Mouse (Mus musculus): ENCODE data around the gene Col27a1.

Col27a1 gene

DNA sequence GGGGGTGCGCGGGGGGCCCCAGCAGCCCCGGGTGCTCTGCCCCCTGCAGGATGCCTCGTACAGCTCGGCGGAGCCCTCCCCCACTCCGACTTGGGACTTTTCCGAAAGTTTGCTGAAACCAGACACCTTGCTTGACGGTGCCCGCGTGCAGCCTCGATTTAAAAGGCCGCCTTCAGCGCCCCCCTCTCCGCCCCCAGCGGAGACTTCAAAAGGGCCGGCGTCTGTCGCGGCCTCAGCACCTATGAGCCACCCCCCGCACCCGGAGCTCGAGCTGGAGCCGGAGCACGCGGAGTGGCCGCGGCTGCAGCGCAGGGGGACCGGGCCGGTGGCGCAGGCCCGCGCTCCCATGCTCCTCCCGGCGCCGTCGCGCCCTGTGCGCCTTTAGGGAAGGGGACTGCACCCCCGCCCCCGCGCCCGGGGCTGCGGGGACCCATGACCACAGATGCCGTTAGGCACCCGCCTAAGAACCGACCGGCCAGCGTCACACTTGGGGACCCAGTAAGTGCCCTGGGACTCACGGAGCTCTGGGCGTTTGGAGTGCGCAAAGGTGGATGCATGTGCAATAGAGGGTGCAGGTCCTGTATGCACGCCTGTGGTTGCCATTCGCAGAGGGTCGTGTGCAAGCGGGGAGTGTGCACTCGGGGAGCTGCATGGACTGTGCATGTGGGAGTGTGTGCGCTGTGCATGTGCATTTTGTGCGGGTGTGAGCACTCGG, at the start of gene Col27a1:
Col27a1 (plus strand) TSS at position 98 of the 715 bp plus-strand sequence.
- DNase-seq: peak in 1 of 2 experiments; percentile 20

DNA sequence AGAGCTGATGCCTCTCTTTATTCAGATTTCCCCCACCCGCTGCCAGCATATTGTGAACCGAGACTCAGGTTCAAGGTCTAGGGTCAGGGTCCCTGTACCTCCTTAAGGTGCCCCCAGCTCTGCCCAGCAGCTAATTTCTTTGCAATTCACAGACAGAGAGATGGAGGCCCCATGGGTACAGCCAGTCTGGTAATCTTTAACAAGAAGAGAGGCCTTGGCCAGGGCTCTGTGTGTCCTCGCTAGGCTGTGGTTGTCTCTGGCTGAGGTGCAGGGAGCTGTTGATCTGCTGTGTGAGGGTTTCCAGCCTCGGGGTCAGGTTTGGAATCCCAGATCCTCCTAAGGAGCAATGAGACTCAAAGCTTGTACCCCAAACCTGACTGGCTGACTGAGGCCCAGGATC, 48.2 kb upstream of the Col27a1 start:
- no peak for DNase-seq

DNA sequence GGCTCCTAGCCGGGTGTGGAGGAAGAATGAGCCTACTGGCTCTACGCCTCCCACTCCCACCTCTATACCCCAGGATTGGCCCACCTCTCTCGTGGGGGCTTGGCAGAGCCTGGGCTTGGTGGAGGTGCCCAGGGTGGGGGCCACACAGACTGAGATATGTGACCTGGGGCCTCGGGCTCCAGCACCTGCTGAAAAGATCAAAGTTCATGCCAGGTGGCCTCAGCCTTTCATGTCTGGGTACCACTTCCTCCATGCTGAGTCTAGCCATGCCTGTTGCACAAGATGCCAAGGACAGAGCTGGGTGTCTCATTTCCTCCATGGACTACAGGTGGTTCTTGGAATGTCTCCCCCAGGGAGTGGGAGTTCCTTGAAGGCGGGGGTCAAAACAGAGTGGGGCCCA, 47.5 kb upstream of the Col27a1 start:
- peak; percentile 36 to 52 for DNase-seq

DNA sequence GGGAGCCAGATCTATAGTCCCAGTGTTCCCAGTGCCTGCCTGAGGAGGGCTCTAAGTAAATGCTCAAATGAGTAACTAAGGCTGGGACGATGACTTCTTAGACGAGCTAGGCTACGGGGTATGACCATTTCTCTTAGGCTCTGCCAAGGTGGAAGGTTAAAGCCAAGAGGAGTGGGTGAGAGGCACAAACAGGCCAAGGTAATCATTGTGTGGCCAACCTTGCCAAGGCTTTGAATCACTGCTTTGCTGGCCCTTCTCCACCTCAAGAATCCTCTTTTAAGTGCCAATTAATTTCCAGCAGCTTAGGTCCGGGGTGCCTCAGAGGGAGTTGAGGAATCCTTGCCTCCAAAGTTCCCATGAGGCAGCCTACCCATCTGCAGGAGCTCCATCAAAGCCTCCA, 43.7 kb upstream of the Col27a1 start:
- no peak for DNase-seq

DNA sequence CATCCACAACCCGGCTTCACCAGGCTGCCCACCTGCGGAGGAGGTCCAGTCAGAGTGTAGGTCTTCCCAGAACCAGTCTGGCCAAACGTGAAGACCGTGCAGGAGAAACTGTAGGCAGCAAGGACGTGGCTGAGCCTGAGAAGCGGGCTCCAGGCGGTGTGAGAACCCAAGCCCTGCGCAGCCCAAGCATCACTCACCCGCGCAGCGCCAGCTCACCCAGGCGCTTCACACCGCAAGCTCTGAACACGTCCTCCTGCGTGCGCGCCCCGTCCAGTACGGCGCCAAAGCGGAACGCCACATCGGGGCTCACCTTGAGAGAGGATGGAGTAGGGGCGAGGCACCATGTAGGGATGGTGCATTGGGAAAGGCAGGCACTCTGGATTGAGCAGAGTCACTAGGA, 42.7 kb upstream of the Col27a1 start:
- DNase-seq: no peak

DNA sequence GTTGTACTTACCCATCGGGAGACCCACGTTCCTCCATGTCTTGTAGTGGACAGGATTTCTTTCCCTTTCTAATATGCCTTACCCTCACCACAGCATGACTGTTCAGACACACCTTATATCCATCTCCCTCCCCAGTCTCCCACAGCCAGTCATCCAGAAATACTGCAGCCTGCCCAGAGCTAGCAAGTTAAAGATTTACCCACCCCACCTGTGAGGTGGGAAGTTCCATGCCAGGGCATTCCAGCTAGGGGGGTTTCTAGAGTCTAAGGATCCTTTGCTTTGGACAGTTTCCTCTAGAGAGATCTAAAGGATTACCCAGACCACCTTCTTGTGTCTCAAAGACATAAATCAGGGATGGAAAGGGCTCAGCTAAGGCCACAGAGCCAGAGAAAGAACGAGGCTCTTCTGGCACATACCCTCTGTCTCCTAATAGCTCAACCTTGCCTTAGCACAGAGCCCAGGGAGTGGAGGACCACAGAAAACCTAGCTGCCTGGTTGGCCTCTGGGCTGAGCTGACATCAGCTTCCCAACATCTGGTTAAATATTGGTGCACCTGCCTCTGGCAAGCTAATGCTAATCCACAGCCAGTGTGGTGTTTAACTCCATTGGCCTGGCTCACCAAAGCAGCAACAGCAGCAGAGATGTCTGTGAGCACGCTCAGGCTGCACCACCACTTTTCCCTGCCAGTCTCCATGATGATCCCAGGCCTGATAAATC, 41.7 kb upstream of the Col27a1 start, which contains the start of gene Kif12:
Kif12 (minus strand) TSS at position 163 of the 717 bp plus-strand sequence.
- no peak for DNase-seq

DNA sequence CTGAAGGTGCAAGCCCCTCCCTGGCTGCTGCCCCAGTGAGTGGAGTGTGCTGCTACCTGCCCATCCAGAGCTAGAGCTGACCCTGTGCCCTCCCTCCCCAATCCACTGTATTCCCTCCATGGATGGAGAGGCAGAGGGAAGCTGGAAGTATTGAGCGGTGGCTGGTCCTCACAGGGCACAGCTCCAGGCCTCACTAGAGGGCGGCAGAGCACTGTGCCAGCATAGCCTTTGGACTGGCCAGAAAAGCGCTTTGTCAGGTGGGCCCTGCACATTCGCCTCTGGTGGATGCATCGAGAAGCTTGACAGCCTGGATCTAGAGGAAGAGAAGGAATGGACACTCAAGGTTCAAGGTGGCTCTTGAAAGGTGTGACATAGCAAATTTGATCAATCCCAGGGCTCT, 32.2 kb upstream of the Col27a1 start:
- DNase-seq: no peak

DNA sequence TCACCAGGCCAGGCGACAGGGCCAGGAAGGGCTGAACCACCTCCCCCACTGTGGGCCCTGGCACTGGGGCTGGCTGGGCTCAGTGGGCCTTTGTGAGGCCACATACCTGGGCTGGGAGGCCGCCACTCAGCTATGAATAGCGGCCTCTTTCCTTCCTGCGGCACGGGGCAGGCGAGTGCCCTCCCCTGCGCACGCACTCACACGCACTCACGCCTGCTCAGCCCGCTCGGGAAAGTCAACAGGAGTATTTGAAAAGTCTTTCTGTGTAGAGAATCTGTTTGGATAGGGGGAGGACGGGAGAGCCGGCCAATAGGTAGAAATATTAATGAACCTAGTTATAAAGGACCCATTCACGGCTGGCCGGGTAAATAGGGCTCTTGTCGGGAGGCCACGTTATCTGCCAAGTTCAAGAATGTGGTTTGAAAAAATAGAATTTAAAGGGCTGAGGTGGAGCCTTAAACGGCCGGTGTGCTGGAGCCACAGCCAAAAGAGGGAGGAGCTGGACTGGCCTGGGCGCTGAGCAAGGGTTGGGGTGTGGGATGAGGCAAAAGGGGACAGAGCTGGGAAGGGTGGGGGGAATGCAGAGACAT, 27.4 kb upstream of the Col27a1 start:
- no peak for DNase-seq

DNA sequence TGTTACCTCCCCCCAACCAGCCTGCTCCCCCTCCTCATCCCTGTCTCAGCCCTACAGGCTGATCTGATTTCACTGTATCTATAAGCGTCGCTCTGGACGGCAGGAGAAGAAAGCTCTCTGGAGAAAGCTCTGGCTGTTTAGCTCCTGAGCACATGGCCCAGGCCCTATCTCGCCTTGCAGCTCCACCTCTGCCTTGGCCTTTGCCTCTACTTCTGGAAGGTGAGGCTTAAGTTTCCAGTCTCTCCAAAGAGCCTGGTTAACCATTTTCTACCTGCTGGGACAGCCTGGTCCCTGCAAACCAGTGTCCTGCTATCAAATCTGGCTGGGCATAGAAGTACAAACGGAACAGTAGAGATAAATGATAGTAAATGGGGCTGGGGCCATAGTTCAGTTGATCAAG, 22.2 kb upstream of the Col27a1 start:
- no peak for DNase-seq

DNA sequence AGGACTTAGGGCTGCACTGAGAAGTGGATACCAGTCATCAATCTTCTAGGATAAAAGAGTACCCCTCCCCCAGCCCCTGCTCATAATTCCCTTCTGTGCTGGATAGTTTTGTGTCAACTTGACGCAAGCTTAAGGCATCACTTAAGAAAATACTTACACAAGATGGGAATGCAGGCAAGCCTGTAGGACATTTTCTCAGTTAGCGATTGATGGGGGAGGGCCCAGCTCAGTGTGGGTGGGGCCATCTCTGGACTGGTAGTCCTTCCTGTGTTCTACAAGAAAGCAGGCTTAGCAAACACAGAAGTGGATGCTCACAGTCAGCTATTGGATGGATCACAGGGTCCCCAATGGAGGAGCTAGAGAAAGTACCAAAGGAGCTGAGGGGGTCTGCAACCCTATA, 19.4 kb upstream of the Col27a1 start:
- DNase-seq: no peak

DNA sequence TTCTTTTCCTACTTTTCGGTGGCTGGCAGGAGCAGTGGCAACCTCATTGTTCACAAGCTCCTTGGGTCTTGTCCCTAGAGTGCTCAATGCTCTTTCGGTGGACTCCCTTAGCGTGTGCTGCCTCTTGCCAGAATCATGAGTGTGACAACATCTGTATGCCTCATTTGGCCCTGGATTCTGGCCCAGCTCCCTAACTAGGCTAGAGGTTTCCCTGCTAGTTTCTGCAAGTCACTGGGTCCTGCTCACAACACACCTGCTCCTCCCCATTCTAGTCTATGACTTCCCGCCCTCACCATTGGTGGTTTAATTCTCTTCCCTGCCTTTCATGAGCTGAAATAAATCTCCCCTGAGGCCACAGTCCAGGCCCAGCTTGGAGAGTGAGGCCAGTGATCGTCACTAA, 14.4 kb upstream of the Col27a1 start:
- no peak for DNase-seq

DNA sequence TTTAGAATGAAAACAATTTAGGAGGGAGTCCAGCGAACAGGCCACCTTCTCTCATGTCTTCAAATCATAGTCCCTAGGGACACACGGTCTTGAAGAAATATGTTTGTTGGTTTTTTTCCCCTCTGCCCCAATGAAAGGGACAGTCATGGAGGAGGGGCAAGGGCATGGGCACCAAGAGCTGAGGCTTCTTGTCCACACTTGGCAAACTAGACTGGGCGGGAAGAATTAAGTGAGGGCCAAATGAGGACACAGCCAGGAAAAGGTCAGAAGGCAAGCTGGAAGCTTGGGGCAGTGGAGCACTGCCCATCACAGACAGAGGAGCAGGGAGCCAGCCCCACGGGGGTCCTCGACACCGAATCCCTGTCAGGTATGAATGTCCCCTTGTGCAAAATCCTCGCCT, 9.9 kb upstream of the Col27a1 start:
- no peak for DNase-seq

DNA sequence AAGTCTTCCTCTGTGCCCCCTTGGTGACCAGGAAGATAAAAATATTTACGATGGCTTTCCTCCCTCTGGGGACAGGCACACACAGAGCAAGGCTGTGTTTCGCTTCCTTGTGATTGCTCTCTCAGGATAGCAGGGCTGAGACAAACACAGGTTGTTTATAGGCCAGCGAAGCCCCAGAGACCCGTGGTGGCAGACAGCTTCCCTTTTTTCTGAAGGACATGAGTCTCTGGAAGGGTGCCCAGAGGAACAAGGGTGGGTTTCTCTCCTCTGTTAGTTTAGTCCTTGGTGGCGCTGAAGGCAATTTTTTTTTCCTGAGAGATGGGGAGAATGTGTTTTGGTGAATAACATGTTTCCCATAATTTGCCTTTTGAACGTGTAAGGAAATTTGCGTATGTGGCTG, 8.2 kb upstream of the Col27a1 start:
- no peak for DNase-seq

DNA sequence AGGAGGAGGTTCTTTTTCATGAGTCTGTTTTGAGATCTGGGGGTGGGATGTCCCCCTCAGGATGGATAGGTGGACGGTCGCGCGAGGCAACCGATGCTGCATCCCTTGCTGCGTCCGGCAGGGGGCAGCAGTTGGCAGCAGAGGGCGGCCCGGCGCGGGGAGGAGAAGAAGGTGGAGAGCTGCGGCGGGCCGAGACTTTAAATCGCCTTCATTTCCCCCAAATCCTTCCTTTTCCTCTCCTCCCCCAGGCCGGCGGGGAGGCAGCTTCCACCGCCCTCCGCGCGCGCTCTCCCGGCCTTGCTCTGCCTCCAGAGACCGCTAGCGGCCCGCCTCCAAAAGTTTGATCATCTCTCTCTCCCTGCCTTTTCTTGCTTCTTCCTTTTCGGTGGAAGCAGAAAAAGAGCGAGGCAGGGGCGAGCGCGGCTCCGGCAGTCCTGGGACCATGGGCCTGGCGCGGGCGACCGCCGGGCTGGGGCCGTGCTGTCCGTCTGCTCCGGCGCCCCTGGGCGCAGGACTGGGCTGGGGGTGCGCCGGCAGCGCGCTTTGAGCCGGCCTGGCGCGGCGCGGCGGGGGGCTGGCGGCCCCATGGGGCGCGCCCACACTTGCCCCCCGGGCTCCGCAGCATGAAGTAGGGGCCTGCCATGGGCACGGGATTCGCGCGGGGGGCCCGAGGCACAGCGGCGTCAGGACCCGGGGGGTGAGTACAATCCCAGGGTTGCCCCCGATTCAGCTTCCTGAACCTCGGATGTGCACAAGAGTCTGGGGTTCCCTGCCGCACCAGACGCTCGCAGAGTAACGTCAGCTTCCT, 1.6 kb downstream of the Col27a1 start:
- DNase-seq: peak; percentile 62 to 66

DNA sequence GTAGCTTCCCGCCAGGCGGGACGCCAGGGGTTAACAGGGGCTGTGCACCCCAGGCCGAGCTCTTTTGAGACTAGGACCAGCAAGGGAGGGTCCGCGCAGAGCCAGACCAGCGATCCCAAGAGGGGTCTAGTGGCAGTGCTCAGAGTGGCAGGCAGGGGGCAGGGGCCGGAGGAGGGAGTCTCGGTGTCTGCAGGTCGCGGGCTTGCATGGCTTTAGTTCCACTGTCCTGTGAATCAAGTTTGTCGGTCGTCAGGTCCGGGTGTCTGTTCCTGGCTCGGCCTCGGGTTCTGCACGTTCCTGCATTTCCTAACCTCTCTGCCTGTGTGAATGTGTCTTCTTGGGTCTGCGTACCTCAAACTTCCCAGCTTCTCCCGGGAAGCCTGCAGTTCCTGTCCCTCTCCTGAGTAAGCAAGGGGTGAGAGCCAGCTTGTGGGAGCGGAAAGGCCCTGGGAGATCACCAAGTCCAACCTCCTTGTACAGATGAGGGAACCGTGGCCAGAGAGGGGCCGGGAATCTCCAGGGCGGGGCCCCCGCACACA, 2.3 kb downstream of the Col27a1 start:
- DNase-seq: peak in 1 of 2 experiments; percentile 62

DNA sequence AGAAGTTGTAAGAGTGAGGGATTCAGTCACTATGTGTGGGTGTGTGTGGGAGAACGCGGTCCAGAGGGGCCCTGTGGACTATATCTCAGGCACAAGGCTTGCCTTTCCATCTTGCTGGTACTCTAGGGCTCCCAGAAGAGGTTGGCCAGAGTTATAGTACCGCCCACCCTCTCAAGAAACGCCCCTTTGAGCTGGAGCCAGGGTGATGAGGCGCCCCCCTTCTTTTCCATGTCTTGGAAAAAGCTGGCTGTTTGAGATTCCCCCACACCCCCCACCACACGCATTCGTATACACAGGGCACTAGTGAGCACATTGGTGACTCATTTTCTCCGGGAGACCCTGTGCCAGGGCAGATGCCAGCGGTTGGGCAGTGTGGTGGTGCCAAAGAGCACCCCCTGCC, 2.8 kb downstream of the Col27a1 start:
- no peak for DNase-seq

DNA sequence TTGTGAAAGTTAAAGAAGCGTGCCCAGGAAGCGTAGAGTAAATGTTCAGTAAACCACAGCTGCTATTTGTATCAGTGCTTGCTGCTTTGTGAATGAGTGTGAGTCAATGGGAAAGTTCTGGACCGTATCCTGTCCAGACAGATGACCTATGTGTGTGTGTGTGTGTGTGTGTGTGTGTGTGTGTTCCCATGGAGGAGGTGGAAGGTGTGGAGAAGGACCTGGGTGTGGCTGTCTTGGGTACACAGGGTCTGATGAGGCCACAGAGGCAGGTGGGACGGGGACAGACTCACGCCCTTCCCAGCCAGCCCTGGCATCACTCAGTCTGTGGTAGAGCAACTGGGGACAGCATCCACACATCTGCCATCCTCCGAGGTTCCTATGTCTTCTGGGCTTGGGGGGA, 3.7 kb downstream of the Col27a1 start:
- DNase-seq: no peak

DNA sequence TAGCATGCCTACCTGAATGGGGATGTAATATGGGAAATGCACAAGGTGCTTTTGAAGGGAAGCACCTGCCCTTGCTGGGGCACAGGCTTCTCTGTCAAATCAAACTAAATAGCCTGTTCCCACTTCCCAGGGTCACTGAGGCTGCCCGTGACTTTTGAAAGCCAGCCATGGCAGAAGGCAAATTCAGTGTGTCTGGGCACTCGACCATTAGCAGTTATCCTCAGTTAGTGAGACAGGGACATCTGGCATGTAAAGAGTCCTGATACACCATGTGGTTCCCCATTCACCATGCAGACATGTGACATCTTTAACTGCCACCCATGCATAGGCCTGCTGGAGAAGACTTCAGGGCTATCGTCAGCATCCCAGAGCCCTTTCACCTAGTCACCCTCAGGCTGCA, 5.3 kb downstream of the Col27a1 start:
- DNase-seq: no peak

DNA sequence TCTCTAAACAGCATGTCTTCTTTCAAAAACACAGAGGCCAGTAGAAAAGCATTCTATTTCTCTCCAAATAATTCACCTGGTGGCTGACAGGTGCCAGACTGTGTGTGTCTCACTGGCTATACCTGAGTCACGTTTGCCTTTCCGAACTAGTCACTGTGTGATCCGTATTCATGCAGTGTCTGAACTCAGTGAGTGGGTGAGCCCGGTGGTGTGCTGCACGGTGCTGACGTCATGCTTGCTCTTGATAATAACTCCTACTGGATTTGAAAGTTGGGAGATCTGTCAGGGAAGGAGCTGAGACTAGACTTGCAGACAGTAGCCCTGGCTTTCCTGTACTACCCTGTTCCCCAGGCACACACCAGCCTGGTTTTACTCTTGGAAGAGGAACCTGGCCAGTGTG, 5.8 kb downstream of the Col27a1 start:
- no peak for DNase-seq

DNA sequence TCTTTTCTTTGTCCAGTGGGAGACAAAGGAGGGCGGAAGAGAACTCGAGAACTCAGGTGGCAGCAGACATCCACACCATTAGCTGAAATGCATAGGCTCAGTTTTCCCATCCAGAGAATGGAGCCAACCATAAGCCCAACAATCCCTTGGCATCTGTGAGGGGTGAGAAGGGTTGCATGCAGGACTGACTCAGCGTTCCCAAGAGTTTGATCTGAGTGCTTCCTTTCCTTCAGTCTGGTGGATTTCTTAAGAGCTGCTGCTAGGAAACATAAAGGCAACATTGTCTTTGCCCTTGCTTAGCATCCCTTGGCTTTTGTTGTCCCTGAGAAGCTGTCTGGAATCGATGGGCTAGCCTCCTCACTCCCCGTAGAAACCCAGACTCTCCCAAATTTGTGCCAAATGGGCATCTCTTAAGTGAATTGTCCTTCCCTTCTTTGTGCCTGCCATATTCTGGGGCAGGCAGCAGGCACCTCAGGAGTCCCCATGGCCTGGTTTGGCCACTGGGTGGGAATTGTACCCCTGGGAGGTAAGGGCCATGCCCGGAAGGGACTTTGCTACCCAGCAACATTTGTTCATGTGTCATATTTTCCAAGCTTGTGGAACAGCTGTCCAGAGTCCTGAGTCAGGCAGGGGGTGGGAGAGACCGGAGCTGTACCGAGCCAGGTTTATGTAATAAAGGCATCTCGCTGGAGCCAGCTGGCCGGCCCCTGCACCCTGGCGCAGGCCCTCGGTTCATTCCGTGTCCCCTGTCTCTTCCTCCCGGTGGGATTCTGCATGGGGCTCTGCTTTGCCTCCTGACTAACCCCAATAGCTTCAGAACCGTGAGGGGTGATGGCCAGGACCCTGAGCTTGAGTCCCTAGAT, 7.5 kb downstream of the Col27a1 start:
- DNase-seq: peak in 1 of 2 experiments; percentile 21

DNA sequence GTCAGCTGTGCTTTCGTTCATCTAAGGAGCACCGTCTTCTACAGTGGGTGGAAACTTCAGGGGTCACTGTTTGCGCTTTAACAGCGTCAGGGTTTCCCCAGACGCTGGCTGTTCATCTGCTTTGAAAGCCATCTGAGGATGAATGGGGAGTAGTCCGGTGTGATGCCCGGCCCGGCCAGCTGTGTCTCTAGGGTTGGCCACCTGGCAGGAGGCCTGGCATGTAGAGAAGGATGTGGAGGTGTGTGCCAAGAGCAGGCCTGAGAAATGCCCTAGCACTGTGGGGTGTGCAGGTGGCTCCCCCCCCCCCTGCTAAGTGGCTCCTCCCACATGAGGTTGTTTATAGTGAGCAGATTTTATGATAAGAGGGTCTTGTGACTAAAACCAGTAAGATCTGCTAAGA, 8.4 kb downstream of the Col27a1 start:
- peak; percentile 40 to 58 for DNase-seq

DNA sequence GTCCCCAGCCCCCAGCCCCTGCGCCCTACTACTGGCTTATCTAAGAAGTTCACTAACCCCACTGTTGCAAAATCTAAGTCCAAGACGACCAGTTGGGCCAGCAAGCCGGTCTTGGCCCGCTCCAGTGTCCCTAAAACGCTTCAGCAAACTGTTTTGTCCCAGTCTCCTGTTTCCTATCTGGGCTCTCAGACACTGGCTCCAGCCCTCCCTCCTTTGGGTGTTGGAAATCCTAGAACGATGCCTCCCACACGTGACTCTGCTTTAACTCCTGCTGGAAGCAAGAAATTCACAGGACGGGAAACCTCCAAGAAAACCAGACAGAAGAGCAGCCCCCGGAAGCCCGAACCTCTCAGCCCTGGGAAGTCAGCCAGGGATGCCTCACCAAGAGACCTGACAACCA, 11.6 kb downstream of the Col27a1 start:
- no peak for DNase-seq
